Mouse (Mus musculus) kidney, adult 2 months (tissue): ENCODE measurements around the gene Cdc20.

Experiments
- CTCF ChIP-seq: fragments of 200-500 bp; conservative IDR thresholded peaks from 2 replicates; pipeline ENCODE4 v1.5.1; 2011; ENCODE audit warnings: low read depth, mild to moderate bottlenecking, control low read depth, low read length, moderate library complexity, mixed read lengths; ENCODE audit not compliant: insufficient read depth, insufficient read length
- POLR2A ChIP-seq: fragments of 200-500 bp; IDR thresholded peaks from one replicate; pipeline ENCODE4 v1.6.1; 2011; ENCODE audit warnings: low read depth, low read length, control low read depth

DNA sequence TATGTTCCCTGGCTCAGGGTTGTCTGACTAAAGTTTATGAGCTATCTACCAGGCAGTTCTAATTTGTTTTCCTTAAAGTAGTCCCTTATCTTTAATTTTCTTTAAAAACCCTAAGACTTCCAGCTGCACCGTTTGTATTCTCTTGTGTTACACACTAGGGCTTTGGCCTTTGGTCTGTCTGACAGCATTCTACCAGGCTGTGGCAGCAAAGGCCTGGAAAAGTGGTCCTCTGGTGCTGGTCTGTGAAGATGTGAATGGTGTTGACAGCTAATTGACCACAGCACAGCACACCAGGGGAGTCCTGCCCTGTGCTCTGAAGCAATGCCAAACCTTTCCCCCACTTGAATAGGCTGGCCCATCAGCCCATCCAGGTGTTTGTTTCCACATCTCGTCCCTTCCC, 21.4 kb downstream of the Cdc20 start:
- TF ChIP-seq POLR2A: no peak
- TF ChIP-seq CTCF: 0 out of 2 replicates have a peak, but pooled peaks have one; percentile 23
